Mouse (Mus musculus) small intestine, adult 2 months (tissue): ENCODE data around the gene Rdx.

Experiments used
- CTCF ChIP-seq: fragments of 200-500 bp; IDR thresholded peaks from 2 replicates; pipeline ENCODE4 v1.5.1; 2012; ENCODE audit warnings: low read depth, mild to moderate bottlenecking, control low read depth, inconsistent platforms, low read length, moderate library complexity, mixed read lengths; ENCODE audit not compliant: insufficient replicate concordance, insufficient read length; ENCODE audit errors: extremely low read depth
- POLR2A ChIP-seq: fragments of 200-500 bp; IDR thresholded peaks from 2 replicates; pipeline ENCODE4 v1.6.1; 2012; ENCODE audit warnings: low read depth, mild to moderate bottlenecking, control low read depth, inconsistent platforms, low read length, moderate library complexity

GRCm38 (mm10) chr9:52103448-52104224 lies 56.7 kb downstream of the Rdx start:
- no peak for TF ChIP-seq CTCF
- no peak for TF ChIP-seq POLR2A
